Mouse (Mus musculus) lung, postnatal 0 days (tissue): Measurements from ENCODE around the gene Gm37240.

Source experiments
- CTCF ChIP-seq: IDR thresholded peaks from 2 replicates; pipeline ENCODE4 v1.5.1; 2016; ENCODE audit warnings: antibody characterized with exemption, mild to moderate bottlenecking
- EP300 ChIP-seq: IDR thresholded peaks from 2 replicates; pipeline ENCODE4 v1.6.1; 2016; ENCODE audit warnings: antibody characterized with exemption, mild to moderate bottlenecking, control low read depth

- TF ChIP-seq CTCF (no peak), EP300 (no peak)
Observed at GRCm38 (mm10) chr3:85928140-85928611, 40.9 kb upstream of the Gm37240 start.
